Mouse (Mus musculus): Measurements from ENCODE around the gene Ddx47.

The Ddx47 gene

DNA sequence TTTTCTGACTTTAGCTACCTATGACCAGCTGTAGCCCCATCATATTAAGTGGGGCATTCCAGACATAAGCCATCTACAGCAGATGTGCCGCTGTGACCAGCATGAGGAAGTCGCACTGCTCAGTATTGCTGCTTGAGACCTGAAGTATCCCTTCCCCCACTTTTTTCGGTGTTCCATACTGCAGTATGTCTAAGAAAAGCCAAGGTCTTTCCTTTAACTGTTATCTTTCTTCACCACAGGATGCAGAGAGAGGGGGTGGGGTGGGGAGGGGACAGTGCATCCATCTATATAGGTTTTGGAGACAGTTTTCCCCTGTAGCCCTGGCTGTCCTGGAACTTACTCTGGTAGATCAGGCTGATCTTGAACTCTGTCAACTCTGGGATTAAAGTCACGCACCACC is 5.0 kb upstream of the Ddx47 start:
- DNase-seq (ENCODE audit: low spot score in 2 of 2) = no peak

- DNase-seq (ENCODE audit: low spot score in 2 of 2) = no peak
Observed at GRCm38 (mm10) chr6:135011734-135012116, 313 bp downstream of the Ddx47 start.

- DNase-seq (ENCODE audit: low spot score in 2 of 2) = no peak
Observed at GRCm38 (mm10) chr6:135017211-135017610, 5.8 kb downstream of the Ddx47 start.

- no peak for DNase-seq (ENCODE audit: low spot score in 2 of 2)
Observed at GRCm38 (mm10) chr6:135019564-135019963, 8.2 kb downstream of the Ddx47 start.

DNA sequence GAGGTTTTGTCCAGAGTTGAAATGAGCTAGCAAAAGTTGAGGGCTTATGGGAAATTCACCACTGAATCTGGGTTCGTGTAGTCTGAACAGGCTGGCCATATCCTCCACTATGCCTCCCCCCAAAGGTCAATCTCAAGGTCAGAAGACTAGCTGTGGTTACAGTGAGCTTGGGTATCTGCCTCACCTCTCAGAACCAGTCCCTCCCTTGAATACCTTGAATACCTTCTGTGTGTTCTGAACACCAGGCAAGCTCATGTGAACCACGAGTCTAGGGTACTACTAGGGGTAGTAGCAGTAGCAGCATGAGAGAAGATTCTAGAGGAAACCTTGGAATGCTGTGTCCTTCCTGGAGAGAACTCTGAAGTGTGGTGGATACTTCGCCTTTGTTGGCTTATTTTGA is 10.2 kb downstream of the Ddx47 start:
- DNase-seq (ENCODE audit: low spot score in 2 of 2) = no peak

- no peak for DNase-seq (ENCODE audit: low spot score in 2 of 2)
Observed at GRCm38 (mm10) chr6:135023379-135023778, 12.0 kb downstream of the Ddx47 start.

- DNase-seq (ENCODE audit: low spot score in 2 of 2) = no peak
Observed at GRCm38 (mm10) chr6:135024781-135025420, 13.5 kb downstream of the Ddx47 start.

DNA sequence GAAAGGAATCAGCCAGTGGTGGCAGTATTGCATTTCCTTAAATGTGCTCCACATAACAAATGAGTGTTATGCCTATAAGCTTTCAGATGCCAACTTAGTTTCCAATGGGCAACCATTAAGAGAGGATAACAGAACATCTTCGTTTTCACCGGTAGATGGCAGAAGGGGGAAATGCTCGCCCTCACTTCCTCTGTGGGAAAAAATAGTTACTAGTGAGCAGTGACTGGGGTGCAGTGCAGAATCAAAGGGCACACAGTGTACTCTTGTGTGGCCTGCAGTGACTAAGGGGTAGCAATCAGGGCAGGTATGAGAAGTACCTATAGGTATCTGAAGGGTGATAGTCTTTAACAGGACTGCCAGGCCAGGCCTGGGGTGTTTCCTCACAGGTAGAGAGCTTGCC is 14.8 kb downstream of the Ddx47 start:
- DNase-seq (ENCODE audit: low spot score in 2 of 2) = peak in 1 of 2 experiments; percentile 39

DNA sequence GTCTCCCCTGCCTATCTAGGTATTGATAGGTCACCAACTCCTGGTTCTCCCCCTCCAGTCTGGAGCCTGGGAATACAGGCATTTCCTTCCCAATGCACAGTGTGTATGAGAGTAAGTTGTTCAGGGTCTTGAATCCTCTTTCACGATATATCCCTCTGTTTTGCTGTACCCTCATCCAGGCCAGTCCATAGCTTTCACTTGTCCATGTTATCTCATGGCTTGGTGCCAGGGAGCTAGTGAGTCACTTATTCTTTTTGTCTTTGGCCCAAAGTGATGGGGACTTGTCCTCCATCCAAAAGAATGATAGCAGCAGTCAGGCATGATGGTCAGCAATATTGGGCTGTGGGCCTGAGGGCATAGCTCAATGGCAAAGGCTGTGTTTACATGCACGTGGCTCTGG is 15.3 kb downstream of the Ddx47 start:
- DNase-seq (ENCODE audit: low spot score in 2 of 2) = no peak

GRCm38 (mm10) chr6:135029246-135029645 is 17.8 kb downstream of the Ddx47 start:
- DNase-seq (ENCODE audit: low spot score in 2 of 2) = no peak

GRCm38 (mm10) chr6:135038674-135039073 is 27.3 kb downstream of the Ddx47 start:
- DNase-seq (ENCODE audit: low spot score in 2 of 2) = no peak

DNA sequence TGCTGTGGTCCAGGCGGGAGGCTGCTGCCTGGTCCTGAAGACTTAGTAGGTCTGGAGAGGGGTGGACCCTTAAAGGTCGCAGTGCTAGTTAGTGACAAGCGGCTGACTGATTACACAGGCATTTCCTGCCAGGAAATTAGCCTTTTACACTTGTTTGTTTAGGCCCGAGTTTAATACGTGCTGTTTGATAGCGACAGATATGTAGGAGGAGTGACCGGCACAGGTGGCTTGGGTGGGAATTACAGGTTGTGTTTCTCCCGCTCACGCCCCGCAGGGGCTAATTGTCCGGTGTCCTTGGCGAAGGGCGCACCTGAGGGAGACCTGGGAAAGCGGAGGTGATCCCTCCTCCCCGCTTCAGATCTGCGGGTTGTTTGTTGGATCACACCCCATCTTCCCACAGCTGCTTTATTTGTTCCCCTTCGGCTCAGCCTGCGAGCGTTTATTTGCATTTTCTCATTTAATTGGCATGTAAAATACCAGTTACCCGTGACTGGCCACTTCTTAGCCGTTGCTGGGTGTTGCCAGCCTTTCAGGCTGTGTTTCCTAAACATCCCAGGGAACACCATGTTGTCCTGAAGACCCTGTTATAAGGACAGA is 29.0 kb downstream of the Ddx47 start:
- DNase-seq (ENCODE audit: low spot score in 2 of 2) = no peak

DNA sequence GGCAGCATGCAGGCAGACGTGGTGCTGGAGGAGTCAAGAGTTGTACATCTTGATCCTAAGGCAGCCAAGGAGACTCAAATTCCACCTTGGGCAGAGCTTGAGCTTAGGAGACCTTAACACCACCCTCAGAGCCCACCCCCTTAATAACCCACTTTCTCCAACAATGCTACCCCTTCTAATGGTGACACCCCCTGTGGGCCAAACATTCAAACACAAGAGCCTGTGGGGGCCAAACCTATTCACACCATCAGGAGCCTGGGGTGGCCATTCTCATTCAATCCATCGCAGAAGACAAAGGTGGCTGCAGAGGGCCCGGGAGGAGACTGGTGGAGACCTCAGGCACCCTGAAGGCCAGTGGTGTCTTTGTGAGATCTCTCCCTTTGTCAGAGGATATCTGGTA is 30.5 kb downstream of the Ddx47 start:
- no peak for DNase-seq (ENCODE audit: low spot score in 2 of 2)

DNA sequence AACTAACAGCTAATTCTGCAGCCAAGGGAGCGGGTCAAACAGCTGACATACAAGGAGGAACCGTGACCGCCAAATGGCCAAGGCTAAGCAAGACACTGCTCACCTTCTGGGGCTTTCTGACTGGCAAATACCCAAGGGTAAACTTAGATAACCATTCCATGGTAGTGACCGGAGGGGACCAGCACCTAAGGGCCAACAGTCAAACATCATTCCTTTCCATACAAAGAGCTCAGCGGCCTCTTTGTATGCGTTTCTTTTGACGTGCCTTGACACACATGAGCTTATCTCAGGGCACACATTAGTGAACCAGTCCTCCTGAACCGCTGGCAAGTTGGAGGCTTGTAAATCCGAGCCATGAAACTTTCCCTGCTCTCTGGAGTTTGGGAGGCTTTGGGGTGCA is 35.9 kb downstream of the Ddx47 start:
- DNase-seq (ENCODE audit: low spot score in 2 of 2) = no peak

- DNase-seq (ENCODE audit: low spot score in 2 of 2) = no peak
Observed at GRCm38 (mm10) chr6:135048509-135048908, 37.1 kb downstream of the Ddx47 start.

DNA sequence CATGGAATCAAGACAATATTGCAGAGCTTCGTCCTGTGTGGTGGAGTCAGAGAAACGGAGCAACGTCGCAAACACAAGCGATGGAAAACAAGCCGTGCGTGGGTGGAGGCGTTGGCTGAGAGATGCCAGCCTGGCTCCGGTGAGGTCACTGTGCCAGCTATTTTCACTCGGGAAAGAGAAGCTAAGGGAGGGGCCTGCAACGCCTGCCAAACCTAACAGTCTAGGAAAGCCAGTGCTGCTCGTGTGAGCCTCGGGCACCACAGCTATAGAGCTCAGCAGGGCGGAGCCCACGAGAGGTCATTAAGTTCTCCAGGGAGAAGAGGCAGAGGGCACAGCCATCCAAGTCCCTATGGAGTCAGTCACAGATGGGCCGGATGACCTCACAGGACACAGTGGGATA is 37.5 kb downstream of the Ddx47 start:
- DNase-seq (ENCODE audit: low spot score in 2 of 2) = no peak

DNA sequence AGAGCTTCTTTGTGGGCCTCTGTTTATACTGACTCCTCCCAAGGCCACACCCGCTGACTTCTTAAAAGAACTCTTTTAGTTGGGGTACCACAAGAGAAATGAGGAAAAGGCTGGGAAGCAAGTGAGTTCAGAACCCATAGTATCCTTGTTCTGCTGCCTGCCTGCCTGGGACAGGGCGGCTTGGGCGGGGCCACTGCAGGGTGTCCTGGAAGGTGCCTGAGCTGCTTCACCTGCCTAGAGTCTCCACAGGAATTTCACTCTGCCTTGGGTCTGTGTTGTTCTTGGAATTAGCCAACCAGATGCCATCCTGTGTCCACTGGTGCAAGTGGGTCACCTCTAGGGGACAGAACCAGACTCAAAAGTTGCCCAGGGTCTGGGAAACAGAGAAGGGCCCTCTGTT is 42.4 kb downstream of the Ddx47 start:
- DNase-seq (ENCODE audit: low spot score in 2 of 2) = no peak

DNA sequence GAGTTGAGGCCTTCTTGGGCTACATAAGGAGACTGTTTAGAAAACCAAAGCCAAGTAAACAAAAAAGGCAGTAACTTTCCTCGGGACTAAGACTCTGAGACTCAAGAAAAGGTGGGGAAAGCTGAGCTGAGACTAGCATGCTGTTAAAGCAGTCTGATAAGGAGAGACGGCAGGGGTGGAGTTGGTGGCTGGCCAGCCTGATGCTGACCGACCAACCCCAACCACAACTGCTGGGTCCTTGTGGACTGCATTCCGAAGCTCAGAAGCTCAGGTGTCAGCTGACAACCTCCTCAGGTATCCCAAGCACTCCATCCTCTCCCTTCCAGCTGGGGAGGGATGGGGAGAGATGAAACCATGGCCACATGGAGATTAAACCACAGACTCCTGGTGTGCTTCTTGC is 44.5 kb downstream of the Ddx47 start:
- DNase-seq (ENCODE audit: low spot score in 2 of 2) = no peak

DNA sequence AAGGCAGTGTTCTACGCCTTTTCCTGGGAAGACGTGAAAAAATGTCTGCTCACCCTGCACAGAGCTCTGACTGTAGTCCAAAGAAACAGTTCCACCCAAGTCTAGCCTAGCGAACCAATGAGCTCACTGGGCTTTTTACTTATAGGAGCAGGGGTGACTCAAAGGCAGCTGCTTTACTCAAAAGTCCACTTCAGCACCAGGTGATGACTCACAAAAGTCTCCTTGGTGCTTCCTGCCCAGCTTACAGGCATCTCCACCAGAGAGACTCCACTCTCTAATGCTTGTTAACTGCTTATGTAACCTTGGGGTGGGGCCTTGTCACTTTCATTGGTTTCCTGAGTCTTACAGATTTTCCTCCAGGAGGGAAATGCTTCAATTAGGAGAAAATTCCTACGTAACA is 49.3 kb downstream of the Ddx47 start:
- no peak for DNase-seq (ENCODE audit: low spot score in 2 of 2)

DNA sequence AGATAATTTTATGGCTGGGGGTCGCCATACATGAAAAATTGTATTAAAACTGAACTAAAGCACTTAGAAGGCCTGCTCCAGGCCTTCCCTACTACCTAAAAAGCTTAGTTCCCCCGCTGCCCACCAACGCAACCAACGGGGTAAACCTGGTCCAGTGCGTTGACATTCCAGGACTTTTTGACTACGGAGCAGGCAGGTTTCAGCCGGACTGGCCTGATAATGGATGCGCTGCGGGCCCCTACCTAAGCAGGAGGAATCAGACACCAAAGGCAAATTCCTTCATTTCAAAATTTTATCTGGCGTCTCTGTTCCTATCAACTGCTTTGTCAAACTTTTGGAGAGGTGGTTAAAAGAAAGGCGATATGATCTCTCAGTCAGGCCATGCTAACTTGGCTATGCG is 53.2 kb downstream of the Ddx47 start:
- no peak for DNase-seq (ENCODE audit: low spot score in 2 of 2)

DNA sequence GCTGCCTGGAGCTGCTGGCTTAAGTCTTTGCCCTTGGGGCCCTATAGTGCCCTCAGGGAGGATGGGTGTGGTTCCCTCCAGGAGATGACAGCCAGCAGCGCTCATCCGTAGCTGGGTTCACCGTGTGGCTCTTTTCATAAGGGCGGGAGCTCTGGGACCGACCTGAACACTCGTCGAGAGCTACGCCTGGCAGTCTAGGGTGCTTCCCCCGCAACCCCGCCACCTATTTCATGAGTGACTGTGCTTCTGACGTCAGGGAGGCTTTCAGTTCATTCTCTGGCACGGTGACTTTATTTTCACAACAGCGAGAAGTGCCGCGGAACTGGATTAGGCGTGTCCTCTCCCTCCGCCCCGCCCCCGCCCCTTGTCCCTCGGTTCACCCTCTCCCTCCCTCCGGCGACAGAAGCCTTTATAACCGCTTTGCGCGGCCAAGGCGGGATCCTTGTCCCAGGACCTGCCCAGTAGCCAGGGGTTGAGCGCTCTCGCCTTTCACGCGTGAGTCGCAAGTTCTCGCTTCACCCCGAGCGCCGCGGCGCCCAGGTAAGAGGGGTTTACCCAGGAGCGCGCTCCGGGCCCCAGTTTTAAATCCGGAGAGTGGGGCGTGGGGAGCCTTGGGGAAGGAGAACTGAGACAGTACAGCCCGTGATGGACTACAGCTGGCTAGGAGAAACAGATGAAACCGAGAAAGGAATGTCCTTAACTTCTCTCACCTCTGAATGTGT is 54.0 kb downstream of the Ddx47 start, which contains the start of gene Gprc5a:
TSS of gene Gprc5a (plus strand) at position 416 of the 722 bp plus-strand sequence.
- peak; percentile 16 to 17 for DNase-seq (ENCODE audit: low spot score in 2 of 2)

DNA sequence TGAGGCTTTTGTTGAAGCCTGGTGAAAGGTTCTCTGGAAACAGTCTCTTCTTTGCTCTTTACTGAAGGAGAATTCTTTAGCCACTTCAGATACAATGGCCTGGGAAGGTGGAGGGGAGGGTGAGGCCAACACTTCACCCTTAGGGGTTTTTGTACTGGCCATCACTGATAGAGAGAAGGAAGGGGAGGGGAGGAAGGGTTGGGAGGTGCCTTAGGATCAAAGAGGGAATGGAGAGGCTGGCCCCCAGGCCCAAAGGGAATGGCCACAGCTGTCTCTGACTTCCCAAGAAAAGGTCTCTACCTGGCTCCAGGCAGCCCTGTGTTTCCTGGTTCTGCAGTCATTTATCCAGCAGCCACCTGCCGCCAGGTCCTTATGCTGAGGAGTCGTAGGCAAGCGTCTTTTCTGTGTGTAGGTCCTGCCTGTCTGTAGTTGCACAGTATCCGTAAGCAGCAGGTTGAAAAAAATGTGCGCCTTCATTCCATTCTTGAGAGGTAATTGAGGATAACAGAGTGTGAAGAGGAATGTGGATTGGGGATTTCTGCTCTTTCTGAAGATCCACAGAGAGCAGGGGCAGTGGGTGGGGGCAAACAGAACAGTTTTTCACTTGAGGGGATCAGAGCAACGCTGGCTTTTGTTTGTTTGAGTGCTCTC is 55.5 kb downstream of the Ddx47 start:
- DNase-seq (ENCODE audit: low spot score in 2 of 2) = no peak

GRCm38 (mm10) chr6:135068221-135068620 is 56.8 kb downstream of the Ddx47 start:
- DNase-seq (ENCODE audit: low spot score in 2 of 2) = no peak

All from right cerebral cortex, adult 2 months (tissue).